Mouse (Mus musculus): Measurements from ENCODE around the gene Sec23a. TPM values are rescaled to one million over a fixed set of nuclear protein-coding genes. Genes with fewer than 3 reads are reported as not detected.
"Not testable (repeated sequence)": the region's sequence is repeated elsewhere in the genome, so short reads cannot be mapped to it uniquely, and the experiment has no call there.

Sec23a gene
- polyA plus RNA-seq, 1 experiment from 2014 or later, result 81.3 TPM

GRCm38 (mm10) chr12:59039162-59039970 is 27.5 kb upstream of the Sec23a start:
- Histone ChIP-seq H3K9ac (no peak overlapping the region), H3K4me2 (peak overlapping the region; percentile 40), H3K9me3 (replicated peaks) (no peaks in the 10 kb centered on the region), H3K36me3 (ENCODE audit: poor library complexity, severe bottlenecking) (peaks cover 28% of the 10 kb centered on the region), H3K27ac (no peak overlapping the region), H3K27me3 (no peaks in the 10 kb centered on the region), H3K4me1 (0 out of 2 replicates have a peak, but pooled peaks cover 5% of the 10 kb centered on the region), H3K4me3 (no peak overlapping the region)
- 75% methylated on average over 10 of the region's 10 CpGs for WGBS
- ATAC-seq, result no peak

GRCm38 (mm10) chr12:59032101-59032500 is 20.3 kb upstream of the Sec23a start:
- H3K36me3 ChIP-seq (ENCODE audit: poor library complexity, severe bottlenecking), result peaks cover 14% of the 10 kb centered on the region
- H3K27ac ChIP-seq, result no peak overlapping the region
- no peaks in the 10 kb centered on the region for H3K9me3 ChIP-seq (replicated peaks)
- H3K27me3 ChIP-seq, result no peaks in the 10 kb centered on the region
- H3K9ac ChIP-seq, result no peak overlapping the region
- H3K4me1 ChIP-seq, result no peaks in the 10 kb centered on the region
- no peak for ATAC-seq
- WGBS, result 71% methylated on average over 5 of the region's 5 CpGs
- no peak overlapping the region for H3K4me3 ChIP-seq
- no peak overlapping the region for H3K4me2 ChIP-seq

GRCm38 (mm10) chr12:59021306-59021705 is 9.5 kb upstream of the Sec23a start:
- H3K4me3 ChIP-seq, result no peak overlapping the region
- ATAC-seq, result no peak
- WGBS, result 91% methylated on average over 4 of the region's 4 CpGs
- H3K9ac ChIP-seq, result no peak overlapping the region
- H3K27me3 ChIP-seq, result no peaks in the 10 kb centered on the region
- no peaks in the 10 kb centered on the region for H3K9me3 ChIP-seq (replicated peaks)
- H3K4me1 ChIP-seq, result no peaks in the 10 kb centered on the region
- no peak overlapping the region for H3K4me2 ChIP-seq
- H3K36me3 ChIP-seq (ENCODE audit: poor library complexity, severe bottlenecking), result peaks cover 55% of the 10 kb centered on the region
- no peak overlapping the region for H3K27ac ChIP-seq

- H3K4me3 ChIP-seq, result no peak overlapping the region
- H3K9me3 ChIP-seq (replicated peaks), result no peaks in the 10 kb centered on the region
- H3K9ac ChIP-seq, result no peak overlapping the region
- no peak overlapping the region for H3K4me2 ChIP-seq
- H3K36me3 ChIP-seq (ENCODE audit: poor library complexity, severe bottlenecking), result peaks cover 48% of the 10 kb centered on the region
- H3K27me3 ChIP-seq, result no peaks in the 10 kb centered on the region
- WGBS, result 88% methylated on average over 2 of the region's 2 CpGs
- no peak overlapping the region for H3K27ac ChIP-seq
- H3K4me1 ChIP-seq, result no peaks in the 10 kb centered on the region
- no peak for ATAC-seq
Measured at GRCm38 (mm10) chr12:59019891-59020290, 8.1 kb upstream of the Sec23a start.

- no peak overlapping the region for H3K27ac ChIP-seq
- no peaks in the 10 kb centered on the region for H3K4me1 ChIP-seq
- no peak for ATAC-seq
- H3K9ac ChIP-seq, result no peak overlapping the region
- no peaks in the 10 kb centered on the region for H3K9me3 ChIP-seq (replicated peaks)
- no peak overlapping the region for H3K4me3 ChIP-seq
- WGBS, result 90% methylated on average over 8 of the region's 8 CpGs
- no peak overlapping the region for H3K4me2 ChIP-seq
- no peaks in the 10 kb centered on the region for H3K27me3 ChIP-seq
- peaks cover 35% of the 10 kb centered on the region for H3K36me3 ChIP-seq (ENCODE audit: poor library complexity, severe bottlenecking)
Measured at GRCm38 (mm10) chr12:59017970-59018369, 6.2 kb upstream of the Sec23a start.

- peak within 1 kb of the TSS; percentile 76 for H3K4me3 ChIP-seq
- H3K4me1 ChIP-seq, result peaks cover 23% of the 10 kb centered on the region
- H3K9me3 ChIP-seq (replicated peaks), result no peaks in the 10 kb centered on the region
- peak; percentile 73 for ATAC-seq
- peak within 1 kb of the TSS; percentile 57 for H3K27ac ChIP-seq
- whole genome bisulfite sequencing, result under 1% methylated on average over 28 of the region's 28 CpGs
- H3K27me3 ChIP-seq, result no peaks in the 10 kb centered on the region
- peaks cover 7% of the 10 kb centered on the region for H3K36me3 ChIP-seq (ENCODE audit: poor library complexity, severe bottlenecking)
- peak within 1 kb of the TSS; percentile 80 for H3K9ac ChIP-seq
- H3K4me2 ChIP-seq, result peak within 1 kb of the TSS; percentile 88
Measured at GRCm38 (mm10) chr12:59013234-59013633, 1.4 kb upstream of the Sec23a start, which contains the start of gene Gemin2. TSS of gene Gemin2 (plus strand) at chr12:59013393.

GRCm38 (mm10) chr12:59012710-59013091 is 884 bp upstream of the Sec23a start:
- peak overlapping the region; percentile 88 for H3K4me2 ChIP-seq
- H3K27ac ChIP-seq, result no peak overlapping the region; the same call in 1 of the 2 replicates
- no peaks in the 10 kb centered on the region for H3K27me3 ChIP-seq
- peaks cover 23% of the 10 kb centered on the region for H3K4me1 ChIP-seq
- H3K4me3 ChIP-seq, result peak overlapping the region; percentile 76
- peak overlapping the region; percentile 80 for H3K9ac ChIP-seq
- no peaks in the 10 kb centered on the region for H3K9me3 ChIP-seq (replicated peaks)
- no peak for ATAC-seq
- peaks cover 2% of the 10 kb centered on the region for H3K36me3 ChIP-seq (ENCODE audit: poor library complexity, severe bottlenecking)
- WGBS, result 3% methylated on average over 7 of the region's 7 CpGs

GRCm38 (mm10) chr12:59011275-59011843 is 458 bp downstream of the Sec23a start:
- no peak; the same call in 1 of the 2 replicates for ATAC-seq
- under 1% methylated on average over 25 of the region's 25 CpGs for WGBS

GRCm38 (mm10) chr12:59010482-59010881 is 1.3 kb downstream of the Sec23a start:
- Histone ChIP-seq H3K27me3 (no peaks in the 10 kb centered on the region), H3K4me2 (peak overlapping the region; percentile 88), H3K36me3 (ENCODE audit: poor library complexity, severe bottlenecking) (peaks cover 15% of the 10 kb centered on the region), H3K4me1 (peaks cover 23% of the 10 kb centered on the region), H3K9me3 (replicated peaks) (no peaks in the 10 kb centered on the region), H3K4me3 (peak overlapping the region; percentile 76), H3K9ac (no peak overlapping the region), H3K27ac (no peak overlapping the region)
- no peak for ATAC-seq
- 81% methylated on average over 2 of the region's 2 CpGs for WGBS

More at GRCm38 (mm10) chr12:59011275-59011843, 458 bp downstream of the Sec23a start:
- H3K4me3 ChIP-seq, result peak overlapping the region; percentile 76
- peaks cover 9% of the 10 kb centered on the region for H3K36me3 ChIP-seq (ENCODE audit: poor library complexity, severe bottlenecking)
- peak overlapping the region; percentile 81 for H3K9ac ChIP-seq
- peak overlapping the region; percentile 80 for H3K27ac ChIP-seq
- H3K9me3 ChIP-seq (replicated peaks), result no peaks in the 10 kb centered on the region
- H3K27me3 ChIP-seq, result no peaks in the 10 kb centered on the region
- H3K4me1 ChIP-seq, result peaks cover 23% of the 10 kb centered on the region
- H3K4me2 ChIP-seq, result peak overlapping the region; percentile 88

GRCm38 (mm10) chr12:58985766-58986165 is 26.1 kb downstream of the Sec23a start:
- WGBS, result 94% methylated on average over 3 of the region's 3 CpGs
- Histone ChIP-seq H3K27me3 (no peaks in the 10 kb centered on the region), H3K4me1 (no peaks in the 10 kb centered on the region), H3K4me2 (no peak overlapping the region), H3K4me3 (no peak overlapping the region), H3K9ac (no peak overlapping the region), H3K36me3 (ENCODE audit: poor library complexity, severe bottlenecking) (peaks cover 76% of the 10 kb centered on the region), H3K9me3 (replicated peaks) (no peaks in the 10 kb centered on the region), H3K27ac (no peak overlapping the region)
- ATAC-seq, result no peak

GRCm38 (mm10) chr12:58981178-58981661 is 30.6 kb downstream of the Sec23a start:
- H3K27ac ChIP-seq; H3K9me3 ChIP-seq (replicated peaks); H3K9ac ChIP-seq; H3K4me1 ChIP-seq; H3K4me2 ChIP-seq; ATAC-seq; H3K27me3 ChIP-seq; H3K4me3 ChIP-seq: not testable (repeated sequence)
- peaks cover 75% of the 10 kb centered on the region for H3K36me3 ChIP-seq (ENCODE audit: poor library complexity, severe bottlenecking)
- 77% methylated on average over 6 of the region's 6 CpGs for WGBS

GRCm38 (mm10) chr12:58976966-58977365 is 34.9 kb downstream of the Sec23a start:
- H3K4me2 ChIP-seq, result no peak overlapping the region
- H3K27ac ChIP-seq, result no peak overlapping the region
- H3K9ac ChIP-seq, result no peak overlapping the region
- ATAC-seq, result no peak
- H3K27me3 ChIP-seq, result no peaks in the 10 kb centered on the region
- H3K4me3 ChIP-seq, result no peak overlapping the region
- no peaks in the 10 kb centered on the region for H3K4me1 ChIP-seq
- peaks cover 61% of the 10 kb centered on the region for H3K36me3 ChIP-seq (ENCODE audit: poor library complexity, severe bottlenecking)
- no peaks in the 10 kb centered on the region for H3K9me3 ChIP-seq (replicated peaks)
- WGBS, result 77% methylated on average over 2 of the region's 2 CpGs

All from forebrain, embryonic 13.5 days (tissue).